Mouse (Mus musculus) forebrain, embryonic 14.5 days (tissue): Measurements from ENCODE around the gene Glp1r. TPM values are rescaled to one million over a fixed set of nuclear protein-coding genes. Genes with fewer than 3 reads are reported as not detected.

ENCODE experiments used
- ATAC-seq: fragments of 200-750 bp; cut with Nextera tagmentation; 2 replicates; pipeline ENCODE4 v1.8.0; 2017; ENCODE audit warnings: mild to moderate bottlenecking, moderate library complexity
- DNase-seq: peaks from one replicate; pipeline ENCODE4 v3.0.0-alpha.2; 2015; ENCODE audit warnings: low spot score
- H3K27ac ChIP-seq: fragments of 300-500 bp; sonication (generic); 2 replicates; pipeline ENCODE4 v1.5.1; 2014; ENCODE audit warnings: low read depth, mild to moderate bottlenecking, control low read depth, low read length, moderate library complexity
- H3K27me3 ChIP-seq: fragments of 300-500 bp; sonication (generic); replicated peaks from 2 replicates; pipeline ENCODE4 v1.6.1; 2014; ENCODE audit warnings: low read length, control low read depth, mixed read lengths; ENCODE audit not compliant: control insufficient read depth, insufficient read depth
- H3K36me3 ChIP-seq: fragments of 300-500 bp; sonication (generic); 2 replicates; pipeline ENCODE4 v1.6.1; 2014; ENCODE audit warnings: low read length, control low read depth; ENCODE audit not compliant: control insufficient read depth, insufficient read depth
- H3K4me1 ChIP-seq: fragments of 300-500 bp; sonication (generic); 2 replicates; pipeline ENCODE4 v1.6.1; 2014; ENCODE audit warnings: antibody characterized with exemption, low read length, control low read depth; ENCODE audit not compliant: control insufficient read depth, insufficient read depth
- H3K4me2 ChIP-seq: fragments of 300-500 bp; sonication (generic); 2 replicates; pipeline ENCODE4 v1.6.1; 2014; ENCODE audit warnings: mild to moderate bottlenecking, control low read depth, low read length
- H3K4me3 ChIP-seq: fragments of 300-500 bp; sonication (generic); 2 replicates; pipeline ENCODE4 v1.5.1; 2014; ENCODE audit warnings: low read depth, low read length, control low read depth
- H3K9ac ChIP-seq: fragments of 300-500 bp; sonication (generic); 2 replicates; pipeline ENCODE4 v1.6.1; 2014; ENCODE audit warnings: mild to moderate bottlenecking, low read length, control low read depth, moderate library complexity
- H3K9me3 ChIP-seq: fragments of 300-500 bp; sonication (generic); replicated peaks from 2 replicates; pipeline ENCODE4 v1.6.1; 2016; ENCODE audit warnings: low read length, control low read depth, mixed read lengths; ENCODE audit not compliant: control insufficient read depth
- WGBS: fragments of 180-500 bp; shearing (Covaris S2); extraction: QIAGEN DNeasy Blood & Tissue Kit; methylation state at CpG from one replicate; pipeline ENCODE4 v1.1.7; 2014; 5-methylcytosine and 5-hydroxymethylcytosine counted together
- microRNA-seq: library from miRNA; unstranded; fragments of <30 nt; microRNA quantifications from one replicate; pipeline ENCODE4, GENCODE M21; 2016
- polyA plus RNA-seq: library from polyadenylated mRNA; unstranded; fragments of >200 nt; fragmentation: Nextera tagmentation; extraction: Ambion mirVana; gene quantifications from 2 replicates; pipeline ENCODE4 v1.2.1, GENCODE M21; 2014

The Glp1r gene
- polyA plus RNA-seq, 1 experiment from 2014 or later = 0.05 TPM

DNA sequence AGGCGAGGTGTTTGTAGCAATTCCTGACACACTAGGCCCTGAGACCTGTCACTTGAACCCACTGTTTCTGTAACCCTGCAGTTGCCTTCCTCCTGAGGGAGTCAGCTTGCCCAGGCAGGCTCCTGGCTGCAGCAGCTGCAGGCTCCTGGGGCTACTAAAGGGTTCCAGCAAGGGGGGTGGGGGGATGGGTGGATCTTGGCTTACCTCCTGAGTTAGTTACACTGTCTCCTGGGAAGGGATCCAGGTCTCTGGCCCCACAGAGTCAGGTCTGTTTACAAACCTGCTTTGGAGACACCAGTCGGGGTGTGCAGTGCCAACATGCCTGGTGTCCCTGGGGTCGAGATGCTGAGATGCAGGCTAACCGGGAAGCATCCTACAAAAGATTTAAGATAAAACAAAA, 68.4 kb downstream of the Glp1r start:
- H3K4me3 ChIP-seq = no peak overlapping the region
- no peaks in the 10 kb centered on the region for H3K4me1 ChIP-seq
- H3K4me2 ChIP-seq = no peak overlapping the region
- WGBS = 56% methylated on average over 4 of the region's 4 CpGs
- ATAC-seq = no peak
- no peak overlapping the region for H3K27ac ChIP-seq
- peak; percentile 18 for DNase-seq
- no peak overlapping the region for H3K9ac ChIP-seq
- no peaks in the 10 kb centered on the region for H3K36me3 ChIP-seq
- H3K9me3 ChIP-seq = no peaks in the 10 kb centered on the region
- no peaks in the 10 kb centered on the region for H3K27me3 ChIP-seq

DNA sequence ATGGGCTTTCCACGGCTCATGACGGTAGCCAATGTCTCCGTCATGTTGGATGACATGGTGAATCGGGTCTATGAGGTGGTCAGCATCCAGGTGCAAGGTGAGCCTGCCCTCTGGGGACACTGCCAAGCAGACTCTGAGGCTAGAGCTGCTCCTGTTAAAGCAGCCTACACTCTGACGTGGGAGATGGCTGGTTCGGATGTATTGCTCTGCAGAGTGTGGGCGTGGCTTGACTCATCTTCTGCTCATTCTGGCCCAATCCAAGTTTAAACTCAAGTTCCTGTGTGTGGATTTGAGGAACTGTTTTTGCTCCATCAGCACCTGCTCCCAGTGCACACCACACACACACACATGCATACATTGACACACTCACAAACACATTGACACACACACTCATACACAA, 70.3 kb downstream of the Glp1r start:
- no peak overlapping the region for H3K9ac ChIP-seq
- H3K4me2 ChIP-seq = no peak overlapping the region

DNA sequence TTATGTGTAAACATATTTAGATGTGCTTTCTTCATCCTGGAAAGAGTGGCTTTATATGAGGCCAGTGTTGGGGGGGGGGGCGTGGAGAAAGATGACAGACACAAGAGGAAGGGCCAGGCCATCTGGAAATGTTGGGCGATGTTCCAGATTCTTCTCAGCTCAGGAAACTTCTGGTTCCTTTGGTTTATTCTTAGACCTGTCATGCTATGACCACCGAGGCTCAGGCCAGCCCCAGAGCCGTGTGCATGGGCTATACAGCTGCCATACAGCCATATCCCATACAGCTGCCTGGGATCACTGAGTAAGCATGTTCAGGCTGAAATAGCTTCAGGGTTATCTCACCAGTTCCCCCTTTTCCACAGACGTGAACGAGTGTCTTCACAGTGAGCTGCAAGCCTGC, 71.7 kb downstream of the Glp1r start:
- Histone ChIP-seq H3K4me2 (no peak overlapping the region), H3K9me3 (no peaks in the 10 kb centered on the region), H3K27ac (no peak overlapping the region), H3K27me3 (no peaks in the 10 kb centered on the region), H3K4me3 (no peak overlapping the region), H3K9ac (no peak overlapping the region), H3K36me3 (no peaks in the 10 kb centered on the region), H3K4me1 (no peaks in the 10 kb centered on the region)
- ATAC-seq = no peak
- 73% methylated on average over 6 of the region's 6 CpGs for WGBS
- no peak for DNase-seq

More for the DNA sequence above, 70.3 kb downstream of the Glp1r start:
- H3K4me1 ChIP-seq = no peaks in the 10 kb centered on the region
- no peaks in the 10 kb centered on the region for H3K9me3 ChIP-seq
- H3K36me3 ChIP-seq = no peaks in the 10 kb centered on the region
- no peak overlapping the region for H3K27ac ChIP-seq
- ATAC-seq = no peak
- H3K27me3 ChIP-seq = no peaks in the 10 kb centered on the region
- DNase-seq = no peak
- WGBS = 88% methylated on average over 7 of the region's 7 CpGs
- no peak overlapping the region for H3K4me3 ChIP-seq

DNA sequence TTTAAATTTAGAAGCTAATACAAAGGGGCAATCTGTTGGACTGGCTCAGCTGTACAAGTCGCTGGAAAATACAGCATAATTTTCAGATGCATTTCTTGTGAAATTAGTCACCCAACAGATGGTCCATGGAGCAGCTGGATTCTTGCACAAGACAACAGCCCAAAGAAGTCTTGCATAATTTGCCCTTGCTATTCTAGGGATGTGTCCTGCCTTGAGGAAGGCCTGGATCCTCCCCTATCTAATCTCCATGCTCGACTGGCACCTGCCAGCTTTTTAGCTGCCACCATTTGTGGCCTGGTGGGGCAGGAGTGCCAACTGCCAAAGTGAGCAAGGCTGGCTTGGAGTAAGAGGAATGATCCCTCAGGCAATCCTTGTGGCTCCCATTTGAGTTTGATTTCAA, 75.7 kb downstream of the Glp1r start:
- DNase-seq (peak; percentile 21), ATAC-seq (no peak)
- no peaks in the 10 kb centered on the region for H3K36me3 ChIP-seq
- H3K9me3 ChIP-seq = no peaks in the 10 kb centered on the region
- WGBS = 65% methylated on average over 2 of the region's 2 CpGs
- no peaks in the 10 kb centered on the region for H3K27me3 ChIP-seq
- H3K9ac ChIP-seq = no peak overlapping the region
- H3K27ac ChIP-seq = no peak overlapping the region
- H3K4me3 ChIP-seq = no peak overlapping the region
- no peaks in the 10 kb centered on the region for H3K4me1 ChIP-seq
- H3K4me2 ChIP-seq = no peak overlapping the region

DNA sequence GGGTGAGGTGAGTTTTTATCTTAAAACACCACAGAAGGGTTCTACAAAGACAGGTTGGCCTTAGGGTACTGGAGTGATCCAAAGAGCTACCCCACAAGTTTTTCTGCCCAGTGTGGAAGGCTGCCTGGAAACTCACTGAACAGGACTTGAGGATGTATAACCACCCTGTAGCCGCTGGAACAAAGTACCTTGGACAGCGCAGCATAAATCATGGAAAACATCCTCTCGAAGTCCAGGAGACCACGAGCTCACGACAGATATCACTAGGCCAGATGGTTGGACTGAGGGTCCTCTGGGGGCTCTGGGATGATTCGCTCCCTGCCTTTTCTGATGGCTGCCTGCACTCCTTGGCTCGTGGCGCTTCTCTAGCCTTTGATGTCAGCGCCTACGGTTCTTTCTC, 76.9 kb downstream of the Glp1r start:
- no peak overlapping the region for H3K27ac ChIP-seq
- no peaks in the 10 kb centered on the region for H3K36me3 ChIP-seq

DNA sequence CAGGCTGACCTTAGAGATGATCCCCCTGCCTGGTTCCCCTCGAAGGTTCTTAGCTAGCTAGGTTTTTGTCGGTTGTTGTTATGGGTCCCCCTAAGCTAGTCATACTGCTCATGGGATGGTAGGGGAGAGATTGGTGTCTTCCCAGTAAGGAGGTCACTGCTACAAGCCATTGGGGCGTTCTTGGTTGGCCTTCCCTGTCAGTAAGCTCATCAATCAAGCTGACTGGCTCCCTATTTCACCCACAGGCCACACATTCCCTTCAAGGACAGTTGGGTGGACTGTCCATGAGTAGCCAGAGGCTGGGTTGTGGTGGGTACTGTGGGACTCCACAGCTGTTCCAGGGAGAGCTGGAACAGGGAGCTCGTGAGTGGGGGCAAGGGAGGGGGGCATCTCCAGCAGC, 81.9 kb downstream of the Glp1r start:
- Histone ChIP-seq H3K27ac (no peak overlapping the region), H3K4me3 (no peak overlapping the region), H3K36me3 (no peaks in the 10 kb centered on the region), H3K9ac (no peak overlapping the region), H3K27me3 (no peaks in the 10 kb centered on the region), H3K4me2 (no peak overlapping the region), H3K4me1 (no peaks in the 10 kb centered on the region), H3K9me3 (no peaks in the 10 kb centered on the region)
- no peak for DNase-seq
- 78% methylated on average over 4 of the region's 4 CpGs for WGBS
- ATAC-seq = no peak

More for the DNA sequence above, 76.9 kb downstream of the Glp1r start:
- DNase-seq = no peak
- WGBS = 81% methylated on average over 10 of the region's 10 CpGs
- no peaks in the 10 kb centered on the region for H3K9me3 ChIP-seq
- H3K9ac ChIP-seq = no peak overlapping the region
- no peaks in the 10 kb centered on the region for H3K27me3 ChIP-seq
- ATAC-seq = no peak
- H3K4me1 ChIP-seq = no peaks in the 10 kb centered on the region
- no peak overlapping the region for H3K4me2 ChIP-seq
- no peak overlapping the region for H3K4me3 ChIP-seq

DNA sequence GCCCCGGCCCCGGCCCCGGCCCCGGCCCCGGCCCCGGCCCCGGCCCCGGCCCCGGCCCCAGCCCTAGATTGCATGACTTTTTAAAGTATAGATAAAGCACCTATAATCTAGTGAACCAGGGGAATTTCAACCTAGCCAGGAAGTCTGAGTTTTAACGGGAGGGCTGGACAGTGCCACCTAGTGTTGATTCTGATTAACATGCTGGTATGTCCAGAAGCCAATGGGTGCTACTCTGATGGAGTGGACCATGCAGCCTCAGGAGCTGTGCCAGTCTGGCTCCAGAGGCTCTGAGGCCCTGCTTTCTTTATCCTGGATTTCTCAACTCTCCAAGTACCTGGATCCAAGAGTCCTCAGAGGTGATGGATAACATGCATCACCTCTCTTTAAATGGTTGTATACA, 88.6 kb downstream of the Glp1r start:
- H3K4me3 ChIP-seq = no peak overlapping the region
- no peaks in the 10 kb centered on the region for H3K9me3 ChIP-seq
- H3K27me3 ChIP-seq = no peaks in the 10 kb centered on the region
- H3K27ac ChIP-seq = no peak overlapping the region
- no peak overlapping the region for H3K4me2 ChIP-seq
- H3K4me1 ChIP-seq = no peaks in the 10 kb centered on the region
- DNase-seq (peak; percentile 76), ATAC-seq (no peak)
- no peak overlapping the region for H3K9ac ChIP-seq
- H3K36me3 ChIP-seq = no peaks in the 10 kb centered on the region
- WGBS = 79% methylated on average over 10 of the region's 10 CpGs

Small RNA genes lying within 50 kb of the gene (microRNA-seq; reads per million reads assigned to microRNA genes)
- not detected for gene Gm24026

Other genes starting within 250 kb of the Glp1r start
- 0.04 TPM in 1 of 2 replicates, not detected in the other for gene Umodl1, start 52.8 kb downstream of the Glp1r start, polyA plus RNA-seq
- 16.8 and 19.7 TPM in 2 replicates for gene Abcg1, start 155.9 kb downstream of the Glp1r start, polyA plus RNA-seq
- gene Tff3, start 227.8 kb downstream of the Glp1r start, polyA plus RNA-seq = 0.51 and 1.6 TPM in 2 replicates
- not detected in 2 replicates for gene Tff2, start 242.5 kb downstream of the Glp1r start, polyA plus RNA-seq